Mouse (Mus musculus) neural tube, embryonic 11.5 days (tissue): ENCODE measurements around the gene Psg19. TPM values are rescaled to one million over a fixed set of nuclear protein-coding genes. Genes with fewer than 3 reads are reported as not detected.
"Not testable (repeated sequence)": the region's sequence is repeated elsewhere in the genome, so short reads cannot be mapped to it uniquely, and the experiment has no call there.

Source experiments
- ATAC-seq: fragments of 200-750 bp; cut with Nextera tagmentation; 2 replicates; pipeline ENCODE4 v1.8.0; 2017; ENCODE audit warnings: moderate number of reproducible peaks, mild to moderate bottlenecking, moderate TSS enrichment, moderate library complexity; ENCODE audit not compliant: insufficient read depth, low FRiP score, low TSS enrichment
- DNase-seq: peaks from one replicate; pipeline ENCODE4 v3.0.0-alpha.2; 2015; ENCODE audit warnings: low spot score
- H3K27ac ChIP-seq: fragments of 300-500 bp; sonication (generic); 2 replicates; pipeline ENCODE4 v1.5.1; 2014; ENCODE audit warnings: low read depth, mild to moderate bottlenecking, low read length
- H3K27me3 ChIP-seq: fragments of 300-500 bp; sonication (generic); 2 replicates; pipeline ENCODE4 v1.6.1; 2014; ENCODE audit warnings: mild to moderate bottlenecking, low read length, mixed read lengths; ENCODE audit not compliant: control insufficient read depth, insufficient read depth
- H3K36me3 ChIP-seq: fragments of 300-500 bp; sonication (generic); 2 replicates; pipeline ENCODE4 v1.6.1; 2014; ENCODE audit warnings: mild to moderate bottlenecking, low read length, moderate library complexity, mixed read lengths; ENCODE audit not compliant: control insufficient read depth, insufficient read depth
- H3K4me1 ChIP-seq: fragments of 300-500 bp; sonication (generic); 2 replicates; pipeline ENCODE4 v1.6.1; 2014; ENCODE audit warnings: low read length, mixed read lengths; ENCODE audit not compliant: control insufficient read depth, insufficient read depth
- H3K4me2 ChIP-seq: fragments of 300-500 bp; sonication (generic); 2 replicates; pipeline ENCODE4 v1.6.1; 2014; ENCODE audit warnings: low read depth, mild to moderate bottlenecking, moderate library complexity
- H3K4me3 ChIP-seq: fragments of 300-500 bp; sonication (generic); 2 replicates; pipeline ENCODE4 v1.5.1; 2014; ENCODE audit warnings: low read depth, low read length
- H3K9ac ChIP-seq: fragments of 300-500 bp; sonication (generic); 2 replicates; pipeline ENCODE4 v1.6.1; 2014; ENCODE audit warnings: mild to moderate bottlenecking, low read length
- H3K9me3 ChIP-seq: fragments of 300-500 bp; sonication (generic); 2 replicates; pipeline ENCODE4 v1.6.1; 2016; ENCODE audit warnings: low read length; ENCODE audit not compliant: control insufficient read depth
- WGBS: fragments of 180-500 bp; shearing (Covaris S2); extraction: QIAGEN DNeasy Blood & Tissue Kit; methylation state at CpG from one replicate; pipeline ENCODE4 v1.1.7; 2014; 5-methylcytosine and 5-hydroxymethylcytosine counted together
- polyA plus RNA-seq: library from polyadenylated mRNA; unstranded; fragments of >200 nt; fragmentation: Nextera tagmentation; extraction: Ambion mirVana; gene quantifications from 2 replicates; pipeline ENCODE4 v1.2.1, GENCODE M21; 2014

The Psg19 gene
- polyA plus RNA-seq, 1 experiment from 2014 or later: not detected

DNA sequence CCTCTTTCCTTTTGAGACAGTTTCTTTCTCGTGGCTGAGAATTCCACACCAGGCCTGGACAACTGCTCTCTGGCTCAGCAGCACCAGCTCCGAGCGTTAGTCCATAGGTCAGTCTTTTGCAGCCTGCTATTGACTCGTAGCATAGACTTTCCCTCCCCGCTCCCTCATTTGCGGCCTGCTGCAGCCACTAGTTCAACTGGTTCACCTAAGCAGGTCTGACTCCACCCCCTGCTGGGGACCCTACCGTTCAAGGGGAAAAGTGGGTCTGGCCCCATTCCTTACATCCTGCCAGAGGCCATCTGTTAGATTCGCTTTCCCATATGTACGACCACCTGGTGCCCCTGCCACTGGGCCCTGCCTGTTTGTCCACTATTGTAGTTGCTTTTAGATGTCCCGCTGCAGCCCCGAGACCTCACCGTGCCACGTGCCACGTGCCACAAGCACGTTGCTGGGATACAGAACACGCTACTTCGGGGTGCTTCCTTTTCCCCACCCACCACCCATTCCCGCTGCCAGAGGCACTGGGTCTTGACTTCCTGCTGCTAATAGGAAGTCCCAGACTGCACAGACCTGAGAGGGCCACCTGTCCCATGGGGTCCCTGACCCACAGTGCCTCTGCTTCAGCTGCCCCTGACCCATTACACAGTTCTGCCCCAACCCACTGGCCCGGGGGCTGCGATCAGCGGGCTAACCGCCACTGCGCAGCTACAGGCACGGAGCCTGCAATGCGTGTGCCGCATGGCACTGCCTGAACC lies 29.6 kb upstream of the Psg19 start:
- H3K4me3 ChIP-seq: no peak overlapping the region
- WGBS: 61% methylated on average over 26 of the region's 26 CpGs
- no peaks in the 10 kb centered on the region for H3K27me3 ChIP-seq
- ATAC-seq (no peak), DNase-seq (no peak)
- H3K9me3 ChIP-seq: no peaks in the 10 kb centered on the region
- H3K27ac ChIP-seq: no peak overlapping the region
- H3K9ac ChIP-seq: no peak overlapping the region
- H3K4me1 ChIP-seq: no peaks in the 10 kb centered on the region
- no peaks in the 10 kb centered on the region for H3K36me3 ChIP-seq
- no peak overlapping the region for H3K4me2 ChIP-seq

DNA sequence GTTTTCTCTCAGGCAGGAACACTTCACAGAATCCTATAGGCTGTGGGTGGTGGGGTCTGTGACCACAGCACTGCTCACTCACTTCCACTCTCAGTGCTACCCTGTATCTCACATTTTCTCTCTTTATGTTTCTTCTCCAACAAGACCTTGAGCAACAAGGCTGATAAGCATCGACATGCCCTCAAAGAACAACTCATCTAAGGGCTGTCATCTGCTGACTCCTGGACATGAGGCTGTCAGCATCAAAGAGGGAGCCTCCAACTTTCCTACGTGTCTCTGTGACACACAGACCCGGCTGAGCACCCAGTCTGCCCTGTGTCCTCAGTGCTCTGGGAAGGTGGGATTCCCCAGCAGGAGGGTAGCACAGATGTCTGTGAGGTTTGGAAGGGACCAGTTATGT lies 23.2 kb upstream of the Psg19 start, which contains the start of gene Psg17:
Psg17 (minus strand) TSS at position 101 of the 400 bp plus-strand sequence.
- no peaks in the 10 kb centered on the region for H3K36me3 ChIP-seq
- H3K9ac ChIP-seq: no peak within 1 kb of the TSS
- 80% methylated on average over 3 of the region's 3 CpGs for WGBS
- H3K4me1 ChIP-seq: no peaks in the 10 kb centered on the region
- ATAC-seq (no peak), DNase-seq (no peak)
- H3K27ac ChIP-seq: no peak within 1 kb of the TSS
- no peaks in the 10 kb centered on the region for H3K27me3 ChIP-seq
- no peaks in the 10 kb centered on the region for H3K9me3 ChIP-seq
- H3K4me2 ChIP-seq: no peak within 1 kb of the TSS
- H3K4me3 ChIP-seq: no peak within 1 kb of the TSS

DNA sequence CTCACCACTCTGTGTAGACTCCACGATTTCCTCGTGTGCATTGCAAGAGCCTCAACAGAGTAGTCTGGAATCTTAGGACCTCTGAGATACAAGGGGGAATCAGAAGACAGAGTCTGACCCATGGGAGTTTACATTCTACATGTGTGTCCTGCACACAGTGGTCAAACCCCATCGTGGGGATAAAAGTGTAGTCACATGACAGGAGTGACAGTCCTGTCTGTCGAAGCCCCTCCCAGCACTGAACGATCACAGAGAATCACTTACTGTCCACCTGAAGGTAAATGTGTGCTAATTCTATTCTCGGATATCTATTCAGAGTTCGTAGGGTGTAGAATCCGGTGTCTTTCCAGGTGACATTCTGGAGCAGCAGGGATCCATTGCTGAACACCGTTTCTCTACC lies 20.0 kb upstream of the Psg19 start:
- Histone ChIP-seq H3K27ac (no peak overlapping the region), H3K4me3 (no peak overlapping the region), H3K4me1 (no peaks in the 10 kb centered on the region), H3K4me2 (no peak overlapping the region), H3K27me3 (no peaks in the 10 kb centered on the region), H3K9ac (no peak overlapping the region), H3K36me3 (no peaks in the 10 kb centered on the region), H3K9me3 (no peaks in the 10 kb centered on the region)
- DNase-seq: no peak
- 84% methylated on average over 9 of the region's 9 CpGs for WGBS
- ATAC-seq: no peak

DNA sequence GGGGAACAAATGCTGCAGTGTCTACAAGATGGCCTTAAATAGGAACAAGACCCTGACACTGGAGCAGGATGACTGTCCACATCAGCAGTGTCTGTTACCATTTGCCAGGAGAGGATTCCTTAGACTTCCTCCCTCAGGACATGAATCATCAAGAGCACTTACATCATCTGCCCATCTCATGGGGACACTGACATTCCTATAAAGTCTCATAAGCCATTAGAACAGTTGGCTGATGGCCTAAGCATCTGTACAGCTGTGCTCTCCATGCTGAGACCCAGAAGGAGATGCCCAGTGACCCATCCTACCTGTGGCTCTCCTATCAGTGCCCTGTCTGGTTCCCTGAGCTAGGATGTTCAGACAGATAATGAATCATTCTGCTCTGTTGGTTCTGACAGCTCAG lies 5.2 kb upstream of the Psg19 start:
- H3K9ac ChIP-seq: no peak overlapping the region
- no peak overlapping the region for H3K4me3 ChIP-seq
- H3K9me3 ChIP-seq: no peaks in the 10 kb centered on the region
- H3K4me1 ChIP-seq: no peaks in the 10 kb centered on the region
- H3K27ac ChIP-seq: no peak overlapping the region
- DNase-seq: no peak
- H3K36me3 ChIP-seq: no peaks in the 10 kb centered on the region
- no peak overlapping the region for H3K4me2 ChIP-seq
- no peaks in the 10 kb centered on the region for H3K27me3 ChIP-seq
- ATAC-seq: no peak

DNA sequence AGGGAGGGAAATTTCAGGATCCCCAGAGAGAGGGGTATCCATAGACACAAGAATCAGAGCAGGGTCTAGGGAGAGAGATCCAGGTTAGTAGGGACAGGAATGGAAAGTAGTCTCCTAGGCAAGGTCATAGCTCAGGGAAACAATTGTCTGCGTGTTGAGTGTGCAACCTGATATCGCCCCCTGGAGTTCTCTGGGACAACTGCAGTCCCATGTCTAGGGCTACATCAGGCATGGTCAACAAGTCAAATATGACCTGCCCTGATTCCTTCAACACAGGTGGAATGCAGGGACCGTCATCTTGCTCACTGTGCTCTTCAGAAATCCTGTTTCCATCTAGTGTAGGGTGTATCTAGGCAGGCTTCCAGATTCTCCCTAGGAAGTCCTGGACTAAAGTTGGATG lies 809 bp upstream of the Psg19 start:
- no peak for ATAC-seq
- H3K9ac ChIP-seq: no peak overlapping the region
- no peaks in the 10 kb centered on the region for H3K4me1 ChIP-seq
- no peak overlapping the region for H3K4me3 ChIP-seq
- no peaks in the 10 kb centered on the region for H3K27me3 ChIP-seq
- WGBS: 36% methylated on average over 3 of the region's 3 CpGs
- H3K27ac ChIP-seq: no peak overlapping the region
- no peaks in the 10 kb centered on the region for H3K36me3 ChIP-seq
- DNase-seq: no peak
- no peak overlapping the region for H3K4me2 ChIP-seq
- no peaks in the 10 kb centered on the region for H3K9me3 ChIP-seq

DNA sequence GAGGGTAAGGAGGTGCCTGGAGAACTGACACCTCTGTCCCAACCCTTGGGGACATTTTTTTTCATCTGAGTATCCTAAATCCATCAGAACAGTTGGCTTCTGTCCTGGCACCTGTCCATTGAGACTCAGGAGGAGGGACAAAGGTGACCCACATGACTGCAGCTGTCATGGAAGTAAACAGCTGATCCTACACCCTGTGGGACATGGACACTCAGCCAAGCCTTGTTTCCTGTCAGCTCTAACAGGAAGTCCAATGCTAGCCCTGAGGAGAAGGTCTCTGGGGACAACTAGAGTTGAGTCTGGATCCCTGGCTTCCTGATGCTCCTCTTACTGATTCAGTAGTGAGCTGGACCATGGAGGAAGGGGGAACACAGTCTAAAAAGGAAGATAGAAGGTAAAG lies 7.6 kb downstream of the Psg19 start:
- not testable (repeated sequence) for H3K27me3 ChIP-seq, ATAC-seq, H3K9me3 ChIP-seq, H3K4me2 ChIP-seq, H3K4me3 ChIP-seq, H3K9ac ChIP-seq, H3K27ac ChIP-seq, DNase-seq, H3K4me1 ChIP-seq, H3K36me3 ChIP-seq

DNA sequence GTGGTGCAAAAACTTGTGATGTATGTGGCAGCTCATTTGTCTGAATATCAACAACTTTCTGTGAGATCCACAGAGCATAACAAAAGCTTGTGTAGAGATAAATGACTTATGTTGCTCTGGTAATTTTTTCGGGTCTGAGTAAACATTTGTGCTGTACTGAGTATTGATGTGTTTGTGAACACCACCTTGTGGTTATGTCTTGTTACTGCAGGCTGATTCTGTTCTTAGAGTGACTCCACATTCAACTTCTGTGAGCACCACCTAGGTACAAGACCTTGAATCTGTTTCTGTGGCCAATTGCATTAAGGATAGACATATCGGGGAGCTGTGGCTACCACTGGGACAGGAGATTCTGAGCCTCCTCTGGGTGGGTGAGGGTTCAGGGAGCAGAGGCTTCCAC lies 17.0 kb downstream of the Psg19 start:
- not testable (repeated sequence) for H3K27ac ChIP-seq, ATAC-seq, H3K4me3 ChIP-seq, H3K36me3 ChIP-seq, H3K27me3 ChIP-seq, H3K9ac ChIP-seq, H3K4me1 ChIP-seq, H3K4me2 ChIP-seq, H3K9me3 ChIP-seq, DNase-seq
- 52% methylated on average over 2 of the region's 2 CpGs for WGBS

DNA sequence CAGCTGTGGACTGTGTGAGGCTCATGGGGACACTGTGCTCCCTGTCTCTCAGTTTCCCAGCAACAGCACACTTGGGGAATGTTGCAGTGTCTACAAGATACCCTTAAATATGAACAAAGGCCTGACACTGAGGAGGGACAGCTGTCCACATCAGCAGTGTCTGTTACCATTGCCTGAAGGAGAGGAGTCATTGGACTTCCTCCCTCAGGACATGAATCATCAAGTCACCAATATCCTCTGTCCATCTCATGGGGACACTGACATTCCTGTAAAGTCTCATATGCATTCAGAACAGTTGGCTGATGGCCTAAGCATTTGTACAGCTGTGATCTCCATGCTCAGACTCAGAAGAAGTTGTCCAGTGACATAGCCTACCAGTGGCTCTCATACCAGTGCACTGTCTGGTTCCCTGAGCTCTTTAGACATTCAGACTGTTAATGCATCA lies 19.0 kb downstream of the Psg19 start:
- no peaks in the 10 kb centered on the region for H3K9me3 ChIP-seq
- no peaks in the 10 kb centered on the region for H3K36me3 ChIP-seq
- H3K27me3 ChIP-seq: no peaks in the 10 kb centered on the region
- no peak overlapping the region for H3K4me2 ChIP-seq
- ATAC-seq: no peak
- H3K4me3 ChIP-seq: no peak overlapping the region
- H3K27ac ChIP-seq: no peak overlapping the region
- H3K4me1 ChIP-seq: no peaks in the 10 kb centered on the region
- DNase-seq: no peak
- H3K9ac ChIP-seq: no peak overlapping the region

DNA sequence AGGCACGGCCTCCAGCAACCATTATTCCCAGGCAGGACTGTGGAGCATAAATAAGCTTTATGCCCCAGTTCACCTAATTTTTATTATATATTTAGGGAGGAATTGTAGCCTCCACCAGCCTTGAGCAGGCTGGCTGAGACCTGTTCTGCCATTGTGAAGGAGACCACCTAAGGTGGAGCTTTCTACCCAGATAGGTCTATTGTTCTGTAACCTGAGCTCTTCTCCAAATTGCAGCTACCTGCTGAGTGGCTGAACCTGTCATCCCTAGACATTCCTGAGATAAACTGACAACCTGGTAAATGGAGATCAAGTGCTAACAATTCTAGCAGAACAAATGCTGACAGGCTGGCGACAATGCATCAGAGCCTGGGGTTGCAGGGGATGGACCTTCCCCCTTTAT lies 35.4 kb downstream of the Psg19 start:
- not testable (repeated sequence) for H3K4me2 ChIP-seq, H3K27me3 ChIP-seq, H3K36me3 ChIP-seq, H3K9ac ChIP-seq, H3K4me3 ChIP-seq, H3K4me1 ChIP-seq, ATAC-seq, DNase-seq, H3K9me3 ChIP-seq, H3K27ac ChIP-seq
- WGBS: no CpG with 5 or more reads among the region's 2 CpGs
